Mouse (Mus musculus) bone marrow macrophage, adult 2 months (primary cell): ENCODE data around the gene B4galt1. TPM values are rescaled to one million over a fixed set of nuclear protein-coding genes. Genes with fewer than 3 reads are reported as not detected.

Source experiments
- H3K27ac ChIP-seq: 2 replicates; pipeline ENCODE4 v1.5.1; 2012; ENCODE audit warnings: low read depth, low read length; ENCODE audit not compliant: insufficient read depth
- H3K4me1 ChIP-seq: 2 replicates; pipeline ENCODE4 v1.6.1; 2012; ENCODE audit warnings: low read length; ENCODE audit not compliant: control insufficient read depth, insufficient read depth
- H3K4me3 ChIP-seq: 2 replicates; pipeline ENCODE4 v1.5.1; 2012; ENCODE audit warnings: mild to moderate bottlenecking, low read length, moderate library complexity; ENCODE audit not compliant: insufficient read depth
- CTCF ChIP-seq: IDR thresholded peaks from 2 replicates; pipeline ENCODE4 v1.5.1; 2012; ENCODE audit warnings: low read depth, mild to moderate bottlenecking, low read length, moderate library complexity
- POLR2A ChIP-seq: IDR thresholded peaks from 2 replicates; pipeline ENCODE4 v1.6.1; 2012; ENCODE audit warnings: mild to moderate bottlenecking, low read depth, low read length, borderline replicate concordance
- polyA plus RNA-seq: library from polyadenylated mRNA; stranded (reverse); fragments of >200 nt; gene quantifications from 2 replicates; pipeline ENCODE4 v1.2.4, GENCODE M21; 2012; ENCODE audit not compliant: missing spikeins, insufficient read depth, insufficient read length

The B4galt1 gene
- polyA plus RNA-seq, 1 experiment: 75.9 TPM

GRCm38 (mm10) chr4:40830530-40830929 lies 23.3 kb downstream of the B4galt1 start:
- Histone ChIP-seq H3K4me3 (no peak overlapping the region), H3K27ac (no peak overlapping the region), H3K4me1 (peaks cover 23% of the 10 kb centered on the region)
- TF ChIP-seq CTCF (no peak), POLR2A (no peak)

GRCm38 (mm10) chr4:40829654-40830400 lies 24.0 kb downstream of the B4galt1 start:
- peaks cover 30% of the 10 kb centered on the region for H3K4me1 ChIP-seq
- H3K4me3 ChIP-seq: no peak overlapping the region
- no peak for TF ChIP-seq CTCF
- TF ChIP-seq POLR2A: no peak
- H3K27ac ChIP-seq: no peak overlapping the region

DNA sequence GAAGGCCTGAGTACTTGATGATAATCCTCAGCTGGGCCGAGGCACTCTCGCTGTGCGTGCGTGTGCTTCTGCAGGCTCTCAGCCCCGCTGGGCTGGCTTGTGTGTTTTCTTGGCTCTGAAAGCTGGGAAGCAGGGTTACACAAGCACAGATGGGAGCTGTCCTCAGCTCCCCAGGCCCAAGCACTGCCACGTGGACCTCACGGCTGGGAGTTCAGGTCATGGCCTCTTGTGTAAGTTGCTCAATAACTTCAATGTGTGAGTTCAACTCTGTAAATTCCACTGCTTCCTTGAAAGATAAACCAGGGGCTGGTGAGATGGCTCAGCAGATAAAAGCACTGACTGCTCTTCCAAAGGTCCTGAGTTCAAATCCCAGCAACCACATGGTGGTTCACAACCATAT lies 24.9 kb downstream of the B4galt1 start:
- Histone ChIP-seq H3K4me1 (peaks cover 40% of the 10 kb centered on the region), H3K27ac (no peak overlapping the region), H3K4me3 (no peak overlapping the region)
- TF ChIP-seq POLR2A (no peak), CTCF (no peak)

DNA sequence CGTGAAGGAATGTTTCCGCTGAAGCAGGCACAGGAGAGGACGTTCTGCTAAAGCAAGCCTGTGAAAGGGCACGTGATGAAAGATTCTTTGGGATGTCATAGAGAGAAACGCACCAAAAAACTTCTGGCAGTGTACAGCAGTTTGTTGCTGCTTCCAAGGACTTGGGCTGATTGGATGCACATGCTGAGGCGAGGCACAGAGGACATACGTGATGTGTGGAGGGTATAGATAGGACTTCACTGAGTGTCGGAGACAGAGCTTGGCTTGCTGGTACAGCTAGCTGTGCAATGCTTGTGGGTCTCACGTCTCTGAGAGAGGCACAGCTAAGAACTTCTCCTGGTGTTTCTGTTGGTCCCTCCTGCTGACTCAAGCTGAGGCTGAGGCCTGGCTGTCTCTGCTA lies 25.9 kb downstream of the B4galt1 start:
- Histone ChIP-seq H3K4me3 (no peak overlapping the region), H3K4me1 (peaks cover 45% of the 10 kb centered on the region), H3K27ac (no peak overlapping the region)
- TF ChIP-seq POLR2A: no peak

DNA sequence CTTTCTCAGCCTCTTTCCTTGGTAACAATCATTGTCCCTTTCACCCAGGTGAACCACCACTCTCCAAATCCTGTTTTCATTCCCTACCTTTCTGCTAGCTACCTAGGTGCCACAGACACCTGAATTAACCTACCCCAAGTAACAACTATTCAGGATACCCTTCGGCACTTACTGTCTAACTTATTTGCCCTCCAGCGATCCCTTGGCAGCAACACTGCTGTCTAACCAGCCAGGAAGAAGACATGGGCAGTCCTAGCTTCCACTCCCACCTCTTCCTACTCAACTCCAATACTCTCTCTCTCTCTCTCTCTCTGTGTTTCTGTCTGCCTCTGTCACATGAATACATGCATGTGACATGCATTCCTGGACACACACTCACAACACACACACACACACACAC lies 27.0 kb downstream of the B4galt1 start:
- H3K4me1 ChIP-seq: peaks cover 54% of the 10 kb centered on the region
- TF ChIP-seq POLR2A: no peak
- no peak for TF ChIP-seq CTCF

DNA sequence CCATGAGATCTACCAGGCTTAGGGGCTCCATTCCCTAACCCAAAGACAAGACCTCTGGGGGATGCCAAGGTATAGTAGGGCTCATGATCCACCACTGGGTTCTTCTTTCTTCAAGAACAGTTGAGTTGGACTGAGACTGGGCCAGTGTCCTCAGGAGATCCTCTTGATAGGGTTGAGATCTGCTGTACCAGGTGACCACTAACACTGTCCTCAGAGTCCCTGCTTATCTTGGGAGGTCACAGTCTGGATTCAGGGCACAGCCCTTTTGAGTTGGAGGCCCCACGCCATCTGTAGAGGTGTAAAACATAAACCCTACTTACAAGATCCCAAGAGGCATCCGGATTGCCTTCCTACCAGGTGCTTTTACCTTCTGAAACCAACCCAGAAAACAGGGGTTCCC lies 27.8 kb downstream of the B4galt1 start:
- Histone ChIP-seq H3K4me1 (peaks cover 62% of the 10 kb centered on the region), H3K27ac (no peak overlapping the region), H3K4me3 (no peak overlapping the region)
- TF ChIP-seq CTCF (no peak), POLR2A (no peak)

More for the DNA sequence above, 27.0 kb downstream of the B4galt1 start:
- Histone ChIP-seq H3K4me3 (no peak overlapping the region), H3K27ac (no peak overlapping the region)

GRCm38 (mm10) chr4:40825146-40825545 lies 28.7 kb downstream of the B4galt1 start:
- TF ChIP-seq CTCF: no peak
- TF ChIP-seq POLR2A: no peak
- Histone ChIP-seq H3K4me3 (no peak overlapping the region), H3K4me1 (peaks cover 60% of the 10 kb centered on the region), H3K27ac (no peak overlapping the region)

GRCm38 (mm10) chr4:40824505-40824904 lies 29.3 kb downstream of the B4galt1 start:
- TF ChIP-seq CTCF: no peak
- no peak for TF ChIP-seq POLR2A
- no peak overlapping the region for H3K4me3 ChIP-seq
- H3K27ac ChIP-seq: no peak overlapping the region
- peaks cover 53% of the 10 kb centered on the region for H3K4me1 ChIP-seq

GRCm38 (mm10) chr4:40823664-40824063 lies 30.1 kb downstream of the B4galt1 start:
- H3K27ac ChIP-seq: no peak overlapping the region
- TF ChIP-seq POLR2A: no peak
- TF ChIP-seq CTCF: no peak
- no peak overlapping the region for H3K4me3 ChIP-seq
- H3K4me1 ChIP-seq: peaks cover 58% of the 10 kb centered on the region

GRCm38 (mm10) chr4:40823151-40823550 lies 30.7 kb downstream of the B4galt1 start:
- no peak for TF ChIP-seq POLR2A
- TF ChIP-seq CTCF: no peak
- H3K4me1 ChIP-seq: peaks cover 60% of the 10 kb centered on the region
- no peak overlapping the region for H3K27ac ChIP-seq
- H3K4me3 ChIP-seq: no peak overlapping the region
